Mouse (Mus musculus) stomach, embryonic 14.5 days (tissue): ENCODE data around the gene Ttc39b. TPM values are rescaled to one million over a fixed set of nuclear protein-coding genes. Genes with fewer than 3 reads are reported as not detected.

Source experiments
- ATAC-seq: fragments of 200-750 bp; cut with Nextera tagmentation; 2 replicates; pipeline ENCODE4 v1.8.0; 2017; ENCODE audit warnings: low read depth, moderate TSS enrichment; ENCODE audit not compliant: insufficient number of reproducible peaks, insufficient read depth, low FRiP score
- H3K27ac ChIP-seq: fragments of 300-500 bp; sonication (generic); 2 replicates; pipeline ENCODE4 v1.5.1; 2014; ENCODE audit warnings: mild to moderate bottlenecking, low read length, moderate library complexity, mixed read lengths
- H3K27me3 ChIP-seq: fragments of 300-500 bp; sonication (generic); 2 replicates; pipeline ENCODE4 v1.6.1; 2014; ENCODE audit warnings: low read length, control low read depth, mixed read lengths; ENCODE audit not compliant: control insufficient read depth, insufficient read depth
- H3K36me3 ChIP-seq: fragments of 300-500 bp; sonication (generic); 2 replicates; pipeline ENCODE4 v1.6.1; 2014; ENCODE audit warnings: mild to moderate bottlenecking, control low read depth, low read length, moderate library complexity, mixed read lengths; ENCODE audit not compliant: control insufficient read depth, insufficient read depth
- H3K4me1 ChIP-seq: fragments of 300-500 bp; sonication (generic); 2 replicates; pipeline ENCODE4 v1.6.1; 2014; ENCODE audit warnings: low read length, control low read depth, mixed read lengths; ENCODE audit not compliant: control insufficient read depth, insufficient read depth
- H3K4me2 ChIP-seq: fragments of 300-500 bp; sonication (generic); replicated peaks from 2 replicates; pipeline ENCODE4 v1.6.1; 2014; ENCODE audit warnings: low read depth, low read length, control low read depth
- H3K4me3 ChIP-seq: fragments of 300-500 bp; sonication (generic); 2 replicates; pipeline ENCODE4 v1.5.1; 2014; ENCODE audit warnings: low read depth, low read length, control low read depth
- H3K9ac ChIP-seq: fragments of 300-500 bp; sonication (generic); replicated peaks from 2 replicates; pipeline ENCODE4 v1.6.1; 2014; ENCODE audit warnings: low read depth, mild to moderate bottlenecking, control low read depth, low read length, moderate library complexity, mixed read lengths
- H3K9me3 ChIP-seq: fragments of 300-500 bp; sonication (generic); 2 replicates; pipeline ENCODE4 v1.6.1; 2016; ENCODE audit warnings: low read depth, low read length, control low read depth; ENCODE audit not compliant: control insufficient read depth
- WGBS: fragments of 180-500 bp; shearing (Covaris S2); extraction: QIAGEN DNeasy Blood & Tissue Kit; methylation state at CpG from one replicate; pipeline ENCODE4 v1.1.7; 2014; 5-methylcytosine and 5-hydroxymethylcytosine counted together
- polyA plus RNA-seq: library from polyadenylated mRNA; unstranded; fragments of >200 nt; fragmentation: Nextera tagmentation; extraction: Ambion mirVana; gene quantifications from 2 replicates; pipeline ENCODE4 v1.2.1, GENCODE M21; 2014

The Ttc39b gene
- polyA plus RNA-seq = 3.1 and 3.3 TPM in 2 replicates

DNA sequence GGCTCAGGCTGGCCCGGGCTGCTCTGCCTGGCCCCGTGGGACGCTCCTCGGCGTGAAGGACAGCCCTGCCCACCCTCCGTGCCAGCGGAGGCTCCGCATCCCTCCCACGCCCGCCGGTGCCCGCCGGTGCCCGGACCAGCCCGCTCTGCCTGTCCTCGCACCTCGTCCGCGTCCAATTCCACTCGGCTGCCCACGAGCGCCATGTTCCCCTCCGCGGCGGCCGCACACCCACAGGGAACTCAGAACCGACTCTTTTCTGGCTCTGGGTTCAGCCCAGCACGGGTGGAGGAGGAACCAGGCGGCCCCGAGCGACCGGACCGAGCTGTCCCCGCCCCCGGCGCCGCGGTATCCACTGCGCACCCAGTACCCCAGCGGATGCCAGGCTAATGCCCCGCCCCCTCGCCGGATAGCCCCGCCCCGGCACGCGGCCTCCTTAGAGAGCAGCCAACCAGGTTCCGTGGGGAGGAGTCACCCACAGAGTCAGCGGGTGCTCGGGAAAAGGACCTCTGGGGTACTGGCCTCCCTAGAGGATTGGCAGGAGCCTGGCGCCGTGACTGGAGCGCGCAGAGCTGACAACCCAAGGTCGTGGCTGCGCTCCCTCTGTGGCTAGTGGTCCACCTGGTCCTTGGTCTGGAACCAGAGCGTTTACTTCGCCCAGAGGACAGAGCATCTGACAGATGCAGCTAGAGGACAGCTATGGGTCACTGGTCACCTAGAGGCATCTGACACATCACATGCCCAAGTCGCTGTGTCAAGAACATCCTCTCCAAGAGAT lies at the start of gene Ttc39b:
Ttc39b (minus strand) TSS at position 346 of the 775 bp plus-strand sequence.
- Histone ChIP-seq H3K4me3 (peak within 1 kb of the TSS; percentile 65), H3K27ac (peak within 1 kb of the TSS; percentile 39; the same call in 1 of the 2 replicates), H3K4me2 (peak within 1 kb of the TSS; percentile 98), H3K9ac (peak within 1 kb of the TSS; percentile 36; the same call in 1 of the 2 replicates), H3K4me1 (no peaks in the 10 kb centered on the region), H3K9me3 (no peaks in the 10 kb centered on the region), H3K27me3 (no peaks in the 10 kb centered on the region), H3K36me3 (no peaks in the 10 kb centered on the region)
- peak; percentile 97 for ATAC-seq
- under 1% methylated on average over 47 of the region's 59 CpGs for WGBS

DNA sequence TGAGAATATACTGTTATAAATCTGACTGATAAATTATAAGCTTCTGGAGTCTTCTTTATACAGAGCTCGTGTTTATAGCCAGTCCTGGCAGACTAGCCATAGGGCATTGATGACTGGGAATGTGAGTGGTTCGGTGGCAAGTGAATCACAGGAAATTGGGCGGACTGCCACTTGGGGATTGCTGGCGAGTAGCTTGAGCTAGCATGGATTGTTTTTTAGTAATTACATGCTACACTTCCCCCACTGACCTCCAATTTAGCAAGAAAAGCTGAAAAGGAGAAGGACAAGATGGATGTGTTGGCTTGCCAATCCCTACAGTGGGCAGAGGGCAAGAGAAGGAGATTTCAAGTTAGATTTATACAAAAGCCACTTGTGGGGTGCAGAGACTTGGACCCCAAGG lies 49.3 kb upstream of the Ttc39b start:
- Histone ChIP-seq H3K9me3 (no peaks in the 10 kb centered on the region), H3K4me3 (no peak overlapping the region), H3K27ac (no peak overlapping the region), H3K36me3 (no peaks in the 10 kb centered on the region), H3K27me3 (no peaks in the 10 kb centered on the region), H3K4me1 (no peaks in the 10 kb centered on the region), H3K4me2 (no peak overlapping the region), H3K9ac (no peak overlapping the region)
- ATAC-seq = no peak
- 75% methylated on average over 4 of the region's 4 CpGs for WGBS

- 89% methylated on average over 1 of the region's 1 CpGs for WGBS
- H3K27ac ChIP-seq = no peak overlapping the region
- no peak for ATAC-seq
- no peaks in the 10 kb centered on the region for H3K36me3 ChIP-seq
- no peak overlapping the region for H3K4me2 ChIP-seq
- no peak overlapping the region for H3K4me3 ChIP-seq
- no peak overlapping the region for H3K9ac ChIP-seq
- no peaks in the 10 kb centered on the region for H3K4me1 ChIP-seq
- no peaks in the 10 kb centered on the region for H3K27me3 ChIP-seq
- H3K9me3 ChIP-seq = no peaks in the 10 kb centered on the region
These were observed 33.7 kb upstream of the Ttc39b start for GRCm38 (mm10) chr4:83357738-83358137.

GRCm38 (mm10) chr4:83354786-83355185 lies 30.7 kb upstream of the Ttc39b start:
- no peak overlapping the region for H3K27ac ChIP-seq
- no peak overlapping the region for H3K4me3 ChIP-seq
- no peaks in the 10 kb centered on the region for H3K36me3 ChIP-seq
- ATAC-seq = no peak
- H3K27me3 ChIP-seq = no peaks in the 10 kb centered on the region
- no peaks in the 10 kb centered on the region for H3K9me3 ChIP-seq
- 87% methylated on average over 2 of the region's 2 CpGs for WGBS
- no peak overlapping the region for H3K9ac ChIP-seq
- H3K4me1 ChIP-seq = no peaks in the 10 kb centered on the region
- H3K4me2 ChIP-seq = no peak overlapping the region

DNA sequence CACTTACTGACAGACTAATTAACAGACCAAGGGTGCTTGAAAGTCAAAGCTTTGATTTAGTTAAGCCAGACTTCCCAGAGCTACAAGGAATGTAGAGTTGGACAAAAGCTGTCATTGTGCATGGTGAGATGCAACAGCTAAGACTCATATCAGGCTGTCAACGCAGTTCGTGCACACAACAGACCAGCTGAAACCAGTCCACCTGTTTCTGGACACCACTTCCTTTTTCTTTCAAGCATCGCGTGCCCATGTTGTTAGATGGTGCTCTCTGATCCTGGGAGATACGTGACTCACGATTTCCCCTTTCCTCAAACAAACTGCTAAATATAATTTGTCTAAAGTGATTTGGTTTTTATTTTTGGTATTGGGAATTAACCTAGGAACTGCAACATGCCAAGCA lies 29.9 kb upstream of the Ttc39b start:
- Histone ChIP-seq H3K9me3 (no peaks in the 10 kb centered on the region), H3K9ac (no peak overlapping the region), H3K27me3 (no peaks in the 10 kb centered on the region), H3K4me1 (no peaks in the 10 kb centered on the region), H3K4me2 (no peak overlapping the region), H3K4me3 (no peak overlapping the region), H3K36me3 (no peaks in the 10 kb centered on the region), H3K27ac (no peak overlapping the region)
- WGBS = 82% methylated on average over 6 of the region's 6 CpGs
- ATAC-seq = no peak

GRCm38 (mm10) chr4:83353276-83353675 lies 29.2 kb upstream of the Ttc39b start:
- ATAC-seq = no peak
- Histone ChIP-seq H3K9ac (no peak overlapping the region), H3K36me3 (no peaks in the 10 kb centered on the region), H3K4me3 (no peak overlapping the region), H3K27ac (no peak overlapping the region), H3K4me2 (no peak overlapping the region), H3K27me3 (no peaks in the 10 kb centered on the region), H3K9me3 (no peaks in the 10 kb centered on the region), H3K4me1 (no peaks in the 10 kb centered on the region)
- WGBS = 93% methylated on average over 12 of the region's 12 CpGs

- no peaks in the 10 kb centered on the region for H3K4me1 ChIP-seq
- H3K4me3 ChIP-seq = no peak overlapping the region
- no peaks in the 10 kb centered on the region for H3K9me3 ChIP-seq
- H3K9ac ChIP-seq = no peak overlapping the region
- WGBS = 56% methylated on average over 6 of the region's 6 CpGs
- no peak overlapping the region for H3K27ac ChIP-seq
- ATAC-seq = no peak; the same call in 1 of the 2 replicates
- no peaks in the 10 kb centered on the region for H3K27me3 ChIP-seq
- no peak overlapping the region for H3K4me2 ChIP-seq
- H3K36me3 ChIP-seq = no peaks in the 10 kb centered on the region
These were observed 26.7 kb upstream of the Ttc39b start for GRCm38 (mm10) chr4:83350719-83351118.

DNA sequence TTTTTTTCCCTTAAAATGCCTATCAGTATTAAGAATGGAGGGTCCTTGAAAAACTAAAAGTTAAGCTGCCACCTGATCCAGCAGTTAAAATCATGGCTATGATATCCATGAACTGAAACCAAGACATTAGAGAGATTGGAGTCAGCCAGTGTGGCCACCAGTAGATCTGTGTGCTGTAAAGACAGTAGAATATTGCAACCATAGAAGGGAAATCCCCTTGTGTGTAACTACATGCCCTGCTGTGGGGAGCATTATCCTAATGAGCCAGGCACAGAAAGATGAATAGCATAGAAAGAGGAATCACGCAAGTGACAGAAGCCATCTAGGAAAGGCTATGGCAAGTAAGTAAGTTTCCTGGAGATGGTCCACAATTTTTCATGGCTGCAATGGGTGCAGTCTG lies 24.9 kb upstream of the Ttc39b start:
- Histone ChIP-seq H3K9ac (no peak overlapping the region), H3K27me3 (no peaks in the 10 kb centered on the region), H3K27ac (no peak overlapping the region), H3K9me3 (no peaks in the 10 kb centered on the region), H3K4me3 (no peak overlapping the region), H3K4me2 (no peak overlapping the region), H3K36me3 (no peaks in the 10 kb centered on the region), H3K4me1 (no peaks in the 10 kb centered on the region)
- 100% methylated on average over 1 of the region's 1 CpGs for WGBS
- no peak for ATAC-seq

GRCm38 (mm10) chr4:83343895-83344294 lies 19.8 kb upstream of the Ttc39b start:
- H3K36me3 ChIP-seq = no peaks in the 10 kb centered on the region
- no peaks in the 10 kb centered on the region for H3K27me3 ChIP-seq
- 58% methylated on average over 2 of the region's 2 CpGs for WGBS
- no peak overlapping the region for H3K4me3 ChIP-seq
- H3K27ac ChIP-seq = no peak overlapping the region
- H3K4me2 ChIP-seq = no peak overlapping the region
- no peaks in the 10 kb centered on the region for H3K4me1 ChIP-seq
- no peaks in the 10 kb centered on the region for H3K9me3 ChIP-seq
- no peak for ATAC-seq
- H3K9ac ChIP-seq = no peak overlapping the region
